In genomic region chr1:81266441-81266840, GRCm38 (mm10) we compare ENCODE assay signal across 18 mouse cellular contexts.
DNase-seq lines count a peak whose midpoint lies in the region; ATAC-seq lines count a peak whose summit lies in the region.
"Had no signal": no experiment of that assay in that cellular context is flagged by ENCODE, and none has a peak within 500 bp of the region (broad histone marks: within the 10 kb centered on the region; RNA-seq: fewer than 3 reads in every experiment).

No protein-coding gene starts in this region.

- no peak overlapping the region for H3K9ac ChIP-seq in forebrain, embryonic 12.5 days
- H3K9ac ChIP-seq in forebrain, embryonic 16.5 days (replicated peaks; ENCODE audit: low read depth, low read length) = no peak overlapping the region
- H3K9ac ChIP-seq in hindbrain, embryonic 11.5 days (ENCODE audit: low read depth, low read length) = no peak overlapping the region
- no peak overlapping the region for H3K9ac ChIP-seq in hindbrain, embryonic 16.5 days (ENCODE audit: low read depth, low read length)
- H3K9ac ChIP-seq: intestine, embryonic 15.5 days had no signal

- no peak for ATAC-seq in forebrain, embryonic 12.5 days (ENCODE audit: low FRiP score)
- no peak for ATAC-seq in forebrain, embryonic 16.5 days
- ATAC-seq in hindbrain, embryonic 11.5 days (ENCODE audit: low FRiP score) = peak; percentile 72; the same call in 1 of the 2 replicates
- no peak for ATAC-seq in hindbrain, embryonic 16.5 days
- ATAC-seq: intestine, embryonic 15.5 days had no signal

- H3K27me3 ChIP-seq in forebrain, embryonic 12.5 days = no peaks in the 10 kb centered on the region
- H3K27me3 ChIP-seq in forebrain, embryonic 16.5 days (replicated peaks; ENCODE audit: control insufficient read depth, insufficient read depth, low read length) = no peaks in the 10 kb centered on the region
- H3K27me3 ChIP-seq in hindbrain, embryonic 11.5 days (ENCODE audit: control insufficient read depth, insufficient read depth, low read length) = no peaks in the 10 kb centered on the region
- no peaks in the 10 kb centered on the region for H3K27me3 ChIP-seq in hindbrain, embryonic 16.5 days (replicated peaks; ENCODE audit: control insufficient read depth, insufficient read depth, low read length)
- H3K27me3 ChIP-seq: intestine, embryonic 15.5 days had no signal

- H3K9me3 ChIP-seq in forebrain, embryonic 12.5 days = no peaks in the 10 kb centered on the region
- no peaks in the 10 kb centered on the region for H3K9me3 ChIP-seq in forebrain, embryonic 16.5 days (ENCODE audit: control insufficient read depth, low read length)
- H3K9me3 ChIP-seq in hindbrain, embryonic 11.5 days (ENCODE audit: control insufficient read depth, low read length) = no peaks in the 10 kb centered on the region
- H3K9me3 ChIP-seq in hindbrain, embryonic 16.5 days (ENCODE audit: control insufficient read depth, low read length) = no peaks in the 10 kb centered on the region
- H3K9me3 ChIP-seq: heart, embryonic 10.5 days; intestine, embryonic 15.5 days had no signal

- peaks cover 10% of the 10 kb centered on the region for H3K4me1 ChIP-seq in forebrain, embryonic 12.5 days
- H3K4me1 ChIP-seq in forebrain, embryonic 16.5 days (replicated peaks; ENCODE audit: control insufficient read depth, insufficient read depth, low read length) = no peaks in the 10 kb centered on the region; the same call in 1 of the 2 replicates
- no peaks in the 10 kb centered on the region for H3K4me1 ChIP-seq in hindbrain, embryonic 11.5 days (replicated peaks; ENCODE audit: control insufficient read depth, insufficient read depth, low read length)
- no peaks in the 10 kb centered on the region for H3K4me1 ChIP-seq in hindbrain, embryonic 16.5 days (ENCODE audit: control insufficient read depth, insufficient read depth, low read depth, low read length)
- H3K4me1 ChIP-seq: heart, embryonic 10.5 days; intestine, embryonic 15.5 days had no signal

- 0 out of 2 replicates have a peak overlapping the region, but pooled peaks have one; percentile 8 for H3K27ac ChIP-seq in forebrain, embryonic 12.5 days
- H3K27ac ChIP-seq in forebrain, embryonic 16.5 days (ENCODE audit: low read length) = no peak overlapping the region
- H3K27ac ChIP-seq in hindbrain, embryonic 11.5 days (ENCODE audit: low read depth, low read length) = no peak overlapping the region
- no peak overlapping the region for H3K27ac ChIP-seq in hindbrain, embryonic 16.5 days (ENCODE audit: low read depth, low read length)
- H3K27ac ChIP-seq: heart, embryonic 10.5 days; intestine, embryonic 15.5 days had no signal

- no peak overlapping the region for H3K4me2 ChIP-seq in forebrain, embryonic 12.5 days
- no peak overlapping the region for H3K4me2 ChIP-seq in forebrain, embryonic 16.5 days (ENCODE audit: low read length)
- no peak overlapping the region for H3K4me2 ChIP-seq in hindbrain, embryonic 11.5 days (replicated peaks; ENCODE audit: low read depth, low read length)
- H3K4me2 ChIP-seq in hindbrain, embryonic 16.5 days (ENCODE audit: low read length) = no peak overlapping the region
- H3K4me2 ChIP-seq: intestine, embryonic 15.5 days had no signal

- no peak overlapping the region for H3K4me3 ChIP-seq in forebrain, embryonic 12.5 days (replicated peaks)
- no peak overlapping the region for H3K4me3 ChIP-seq in forebrain, embryonic 16.5 days (replicated peaks; ENCODE audit: low read length)
- no peak overlapping the region for H3K4me3 ChIP-seq in hindbrain, embryonic 11.5 days (ENCODE audit: low read depth, low read length)
- no peak overlapping the region for H3K4me3 ChIP-seq in hindbrain, embryonic 16.5 days (ENCODE audit: low read length)
- H3K4me3 ChIP-seq: heart, embryonic 10.5 days; intestine, embryonic 15.5 days had no signal

- 54% methylated on average over 3 of the region's 3 CpGs for WGBS in forebrain, embryonic 12.5 days
- WGBS in forebrain, embryonic 16.5 days = 41% methylated on average over 3 of the region's 3 CpGs
- 46% methylated on average over 3 of the region's 3 CpGs for WGBS in hindbrain, embryonic 11.5 days
- 32% methylated on average over 3 of the region's 3 CpGs for WGBS in hindbrain, embryonic 16.5 days

- H3K36me3 ChIP-seq in forebrain, embryonic 12.5 days (replicated peaks) = no peaks in the 10 kb centered on the region
- H3K36me3 ChIP-seq in forebrain, embryonic 16.5 days (ENCODE audit: control insufficient read depth, insufficient read depth) = no peaks in the 10 kb centered on the region; the same call in 1 of the 2 replicates
- no peaks in the 10 kb centered on the region for H3K36me3 ChIP-seq in hindbrain, embryonic 11.5 days (ENCODE audit: control insufficient read depth, insufficient read depth, low read length)
- H3K36me3 ChIP-seq in hindbrain, embryonic 16.5 days (ENCODE audit: control insufficient read depth, insufficient read depth, low read length) = peaks cover 2% of the 10 kb centered on the region; the same call in 1 of the 2 replicates
- H3K36me3 ChIP-seq: heart, embryonic 10.5 days; intestine, embryonic 15.5 days had no signal

- DNase-seq in hindbrain, embryonic 11.5 days (ENCODE audit: low spot score) = no peak
- DNase-seq in retina, postnatal 1 day = peak; percentile 39
- no peak for DNase-seq in retina, embryonic 14.5 days (ENCODE audit: low spot score)
- DNase-seq in MN1 (ENCODE audit: low spot score) = no peak
- DNase-seq: adrenal gland, adult 8-10 months; adrenal gland, postnatal 36 days; cerebellum, adult 2 months; cerebellum, postnatal 10 days; gastrocnemius, postnatal 10 days; heart, adult 18-20 months; heart, postnatal 10 days; heart, postnatal 4 days; kidney, adult 18-20 months had no signal
